Mouse (Mus musculus): ENCODE data around the gene Nagpa.

DNA sequence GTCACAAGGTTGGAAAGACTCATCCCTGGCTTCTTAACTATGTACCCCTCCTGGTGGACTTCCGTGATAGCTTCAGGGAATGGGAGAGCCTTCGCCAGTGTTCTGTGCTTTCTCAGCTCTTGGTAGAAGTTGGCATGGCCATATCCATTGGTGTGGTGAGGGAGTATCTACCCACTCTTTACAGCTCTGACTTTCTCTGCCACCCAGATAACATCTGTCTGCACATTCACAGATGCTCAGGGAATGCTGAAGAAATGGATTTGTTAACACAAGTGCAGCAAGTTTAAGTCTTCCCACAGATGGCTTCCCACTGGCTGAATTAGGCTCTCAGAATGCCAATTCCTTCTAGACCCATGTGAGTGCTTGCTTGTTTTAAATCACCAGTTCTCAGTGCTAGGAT lies 10.3 kb upstream of the Nagpa start:
- no peak for TF ChIP-seq E2F4 (IDR thresholded peaks at IDR 0.05; ENCODE audit: insufficient read depth)
- no peak for TF ChIP-seq MYOD1 (IDR thresholded peaks at IDR 0.05; ENCODE audit: control insufficient read depth in 1 of 3, insufficient read length in 2 of 3, low read depth in 2 of 3)
